Mouse (Mus musculus): ENCODE measurements around the gene Opcml. TPM values are rescaled to one million over a fixed set of nuclear protein-coding genes. Genes with fewer than 3 reads are reported as not detected.

Gene Opcml
- total RNA-seq, 2 experiments from 2014 or later, result 1.0 to 1.5 TPM

DNA sequence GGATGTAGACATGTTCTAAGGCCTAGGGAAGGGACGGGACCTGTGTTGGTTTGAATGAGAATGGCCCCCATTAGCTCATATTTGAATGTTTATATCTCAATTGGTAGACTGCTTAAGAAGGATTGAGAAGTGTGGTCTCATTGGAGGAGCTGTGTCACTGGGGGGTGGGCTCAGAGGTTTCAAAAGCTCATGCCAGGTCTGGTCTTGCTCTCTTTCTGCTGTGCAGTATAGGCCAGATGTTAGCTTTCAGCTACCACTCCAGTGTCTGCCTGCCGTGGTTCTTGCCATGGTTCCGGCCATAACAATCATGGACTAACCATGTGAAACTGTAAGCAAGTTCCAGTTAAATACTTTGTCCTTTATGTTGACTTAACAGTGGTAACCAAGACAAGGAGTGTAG, 11.2 kb downstream of the Opcml start:
- no peak for TF ChIP-seq CTCF (IDR thresholded peaks at IDR 0.05)
- no peak for DNase-seq

GRCm38 (mm10) chr9:27802379-27802778, 11.8 kb downstream of the Opcml start:
- DNase-seq, result no peak
- Histone ChIP-seq H3K4me3 (no peak overlapping the region), H3K27ac (no peak overlapping the region)
- TF ChIP-seq CTCF (IDR thresholded peaks at IDR 0.05), result no peak
- intact Hi-C loops (cut with DNase I), result no loop called here

More for the DNA sequence above, 11.2 kb downstream of the Opcml start:
- H3K4me3 ChIP-seq, result no peak overlapping the region
- intact Hi-C loops (cut with DNase I), result no loop called here
- H3K27ac ChIP-seq, result no peak overlapping the region

DNA sequence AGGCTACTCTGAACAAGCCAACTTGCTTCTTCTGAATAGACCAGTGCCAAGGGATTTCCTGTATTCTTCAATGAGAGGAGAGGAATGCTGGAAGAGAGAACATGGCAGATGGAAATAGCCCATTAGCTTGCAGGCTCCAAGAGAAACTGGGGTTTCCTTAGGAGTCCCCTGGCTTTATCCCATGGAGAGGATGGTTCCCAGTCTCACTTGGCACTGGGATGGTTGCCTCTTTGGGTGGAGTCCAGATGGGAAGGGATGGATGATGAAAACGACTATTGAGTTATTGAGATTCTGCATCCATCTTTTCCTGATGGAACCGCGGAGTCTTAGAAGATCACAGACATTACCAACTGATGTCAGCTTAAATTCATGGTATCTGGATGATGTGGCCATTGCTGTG, 13.9 kb downstream of the Opcml start:
- DNase-seq, result no peak
- intact Hi-C loops (cut with DNase I), result no loop called here
- Histone ChIP-seq H3K27ac (no peak overlapping the region), H3K4me3 (no peak overlapping the region)
- no peak for TF ChIP-seq CTCF (IDR thresholded peaks at IDR 0.05)

DNA sequence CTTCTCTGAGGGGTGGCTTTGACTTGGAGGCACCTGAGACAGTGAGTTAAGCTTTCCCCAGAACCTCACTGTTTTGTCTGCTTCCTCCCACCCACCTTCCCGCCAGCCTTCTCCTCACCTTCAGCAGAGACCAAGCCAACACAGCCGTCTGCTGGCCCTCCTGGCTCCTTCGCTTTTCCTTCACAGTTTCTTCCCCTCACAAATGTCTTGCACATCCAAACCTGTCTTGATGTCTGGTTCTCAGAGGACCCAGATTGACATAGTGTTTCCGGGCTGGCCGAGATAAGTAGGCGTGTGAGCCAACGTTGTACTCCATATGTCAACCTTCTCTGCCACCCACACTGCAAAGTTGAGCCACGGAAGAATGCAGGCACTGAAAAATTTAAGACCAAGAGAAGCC, 19.2 kb downstream of the Opcml start:
- intact Hi-C loops (cut with DNase I), result no loop called here
- DNase-seq, result no peak
- no peak overlapping the region for H3K4me3 ChIP-seq
- no peak overlapping the region for H3K27ac ChIP-seq
- no peak for TF ChIP-seq CTCF (IDR thresholded peaks at IDR 0.05)

GRCm38 (mm10) chr9:27813207-27813790, 22.7 kb downstream of the Opcml start:
- Histone ChIP-seq H3K4me3 (no peak overlapping the region), H3K27ac (peak overlapping the region; percentile 13; the same call in 1 of the 2 replicates)
- DNase-seq, result no peak
- intact Hi-C loops (cut with DNase I), result no loop called here
- no peak for TF ChIP-seq CTCF (IDR thresholded peaks at IDR 0.05)

DNA sequence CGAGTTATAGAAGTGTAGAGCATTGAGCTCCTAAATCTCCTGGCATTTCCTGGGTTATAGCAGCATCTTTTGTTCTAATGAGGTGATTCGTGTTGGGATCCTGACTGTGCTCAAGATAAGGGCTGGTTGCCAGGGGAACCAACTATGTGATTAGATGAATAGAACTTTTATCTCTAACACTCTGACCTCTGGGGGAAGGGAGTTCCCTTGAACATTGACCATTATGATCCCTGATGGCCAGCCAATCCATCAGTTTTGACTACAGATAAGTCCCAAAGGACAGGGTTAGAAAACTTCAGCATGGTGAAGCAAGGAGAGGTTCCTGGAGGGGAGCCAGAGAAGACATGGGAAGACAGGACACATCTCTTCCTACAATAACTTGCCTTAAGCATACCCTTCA, 23.6 kb downstream of the Opcml start:
- Histone ChIP-seq H3K4me3 (no peak overlapping the region), H3K27ac (no peak overlapping the region)
- intact Hi-C loops (cut with DNase I), result no loop called here
- TF ChIP-seq CTCF (IDR thresholded peaks at IDR 0.05), result no peak
- no peak for DNase-seq

DNA sequence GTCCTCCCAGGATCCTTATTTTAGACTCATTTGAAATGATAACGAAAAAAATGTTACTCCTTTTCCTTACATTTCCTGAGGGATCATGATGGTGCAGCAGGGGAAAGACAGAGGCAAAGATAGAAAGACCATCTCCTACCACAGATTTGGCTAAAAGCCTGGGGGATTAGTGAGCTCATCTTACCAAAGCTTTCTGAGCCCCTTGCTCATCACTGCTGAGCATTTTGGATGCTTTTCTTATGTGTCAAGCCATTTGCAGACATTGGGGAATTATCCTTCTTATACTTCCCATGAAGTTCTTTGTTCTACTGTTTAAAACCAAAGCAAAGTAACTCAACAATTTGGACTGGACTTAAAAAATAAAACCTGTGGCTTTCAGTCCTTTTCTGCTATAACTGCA, 30.6 kb downstream of the Opcml start:
- no peak for TF ChIP-seq CTCF (IDR thresholded peaks at IDR 0.05)
- no peak for DNase-seq
- Histone ChIP-seq H3K4me3 (no peak overlapping the region), H3K27ac (no peak overlapping the region)
- intact Hi-C loops (cut with DNase I), result no loop called here

DNA sequence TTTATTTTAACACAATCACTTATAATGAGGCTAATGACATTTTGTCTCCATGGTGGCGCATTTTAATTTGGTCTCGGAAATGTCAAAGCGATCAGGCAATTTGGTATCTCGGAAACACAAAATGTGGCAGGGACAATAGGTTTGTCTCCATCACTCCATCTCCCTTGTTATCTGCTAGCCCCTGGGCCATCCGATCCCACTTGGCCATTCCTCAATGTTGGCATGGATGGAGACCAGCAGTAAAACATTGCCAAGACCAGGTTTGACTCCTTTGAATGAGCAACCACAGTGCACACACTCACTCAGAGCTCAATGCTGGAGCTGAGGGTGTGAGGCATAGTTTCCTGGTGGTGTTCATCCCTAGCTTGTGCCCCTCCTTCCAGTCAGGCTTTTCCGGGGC, 32.1 kb downstream of the Opcml start:
- DNase-seq, result no peak
- no peak overlapping the region for H3K4me3 ChIP-seq
- intact Hi-C loops (cut with DNase I), result no loop called here
- TF ChIP-seq CTCF (IDR thresholded peaks at IDR 0.05), result no peak
- H3K27ac ChIP-seq, result no peak overlapping the region

DNA sequence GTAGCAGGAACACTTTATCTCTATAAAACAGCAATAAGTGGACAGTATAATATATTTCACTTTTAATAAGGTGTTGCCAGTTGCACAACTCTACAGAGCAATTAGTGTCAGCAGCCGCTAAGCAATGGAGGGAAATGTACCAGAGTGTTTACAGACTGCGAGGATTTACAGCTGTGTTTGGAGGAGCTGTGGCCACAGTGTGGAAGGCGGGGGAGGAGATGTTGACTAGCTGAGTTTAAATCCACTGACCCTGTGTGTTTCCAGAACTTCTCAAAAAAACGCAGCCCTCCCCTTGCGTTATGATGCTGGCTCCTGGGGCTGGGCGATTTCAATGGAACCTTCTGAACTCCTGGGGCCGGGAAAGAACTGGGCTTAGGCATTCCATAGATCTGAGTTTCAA, 33.8 kb downstream of the Opcml start:
- no peak overlapping the region for H3K4me3 ChIP-seq
- intact Hi-C loops (cut with DNase I), result no loop called here

DNA sequence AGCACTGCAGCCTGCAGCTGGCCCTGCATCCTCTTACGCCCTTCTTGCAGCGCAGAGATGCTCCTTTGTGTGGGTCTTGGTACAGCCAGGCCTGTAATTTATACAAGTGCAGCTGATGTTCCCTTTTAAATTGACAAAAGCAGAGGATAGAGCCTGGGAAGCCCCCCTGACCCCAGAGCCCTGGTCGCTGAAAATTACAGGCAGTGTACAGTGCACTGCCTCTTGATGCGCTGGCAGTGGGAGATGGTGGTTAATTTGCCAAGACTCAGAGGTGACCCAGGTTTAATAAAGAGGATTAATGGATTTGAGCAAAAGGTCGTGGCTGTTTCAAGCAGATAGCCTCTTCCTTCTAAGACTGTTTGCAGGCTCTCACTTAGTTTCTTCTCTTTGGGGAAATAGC, 39.9 kb downstream of the Opcml start:
- no peak overlapping the region for H3K27ac ChIP-seq
- DNase-seq, result no peak
- no peak for TF ChIP-seq CTCF (IDR thresholded peaks at IDR 0.05)
- intact Hi-C loops (cut with DNase I), result no loop called here
- no peak overlapping the region for H3K4me3 ChIP-seq

More for the DNA sequence above, 33.8 kb downstream of the Opcml start:
- no peak overlapping the region for H3K27ac ChIP-seq
- no peak for DNase-seq
- TF ChIP-seq CTCF (IDR thresholded peaks at IDR 0.05), result no peak

DNA sequence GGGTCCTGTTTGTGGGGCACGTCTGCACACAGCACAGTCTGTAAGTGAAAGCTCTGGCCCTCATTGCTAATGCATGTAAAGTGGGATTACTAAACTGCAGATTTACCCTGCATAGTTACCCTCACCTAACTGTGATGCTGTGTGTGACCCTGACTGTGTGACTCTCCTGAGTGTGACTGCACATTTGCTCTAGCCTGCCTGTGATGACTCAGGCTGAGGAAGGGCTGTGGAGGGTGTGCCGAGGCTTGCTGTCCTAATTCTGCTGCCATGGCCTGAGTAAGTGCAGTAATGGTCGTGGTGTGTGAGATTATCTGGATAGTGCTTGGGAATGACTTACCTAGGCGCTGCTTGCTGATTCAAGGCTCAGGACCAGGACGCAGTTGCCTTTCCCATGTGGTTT, 52.2 kb downstream of the Opcml start:
- intact Hi-C loops (cut with DNase I), result no loop called here
- DNase-seq, result no peak
- no peak overlapping the region for H3K27ac ChIP-seq
- no peak overlapping the region for H3K4me3 ChIP-seq
- TF ChIP-seq CTCF (IDR thresholded peaks at IDR 0.05), result no peak

DNA sequence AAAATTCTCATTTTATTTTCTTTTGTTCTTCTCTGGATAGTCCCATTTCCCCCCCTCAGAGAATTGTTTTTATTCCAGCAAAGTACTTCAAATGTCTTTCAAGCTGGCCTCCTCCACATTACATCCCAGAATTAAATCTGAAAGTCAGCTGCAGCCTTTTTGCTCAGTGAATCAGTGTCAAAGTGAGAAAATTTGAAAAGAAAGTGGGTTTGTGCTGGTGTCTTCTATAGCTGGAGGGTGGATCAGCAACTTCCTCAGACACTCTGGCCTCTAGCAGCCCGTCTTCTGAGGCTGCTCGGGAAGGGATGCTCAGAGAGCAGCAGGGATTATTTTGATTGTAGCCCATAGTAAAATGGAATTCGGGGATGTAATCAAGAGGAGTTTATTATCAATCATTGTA, 81.0 kb downstream of the Opcml start:
- DNase-seq, result no peak
- intact Hi-C loops (cut with DNase I), result no loop called here

DNA sequence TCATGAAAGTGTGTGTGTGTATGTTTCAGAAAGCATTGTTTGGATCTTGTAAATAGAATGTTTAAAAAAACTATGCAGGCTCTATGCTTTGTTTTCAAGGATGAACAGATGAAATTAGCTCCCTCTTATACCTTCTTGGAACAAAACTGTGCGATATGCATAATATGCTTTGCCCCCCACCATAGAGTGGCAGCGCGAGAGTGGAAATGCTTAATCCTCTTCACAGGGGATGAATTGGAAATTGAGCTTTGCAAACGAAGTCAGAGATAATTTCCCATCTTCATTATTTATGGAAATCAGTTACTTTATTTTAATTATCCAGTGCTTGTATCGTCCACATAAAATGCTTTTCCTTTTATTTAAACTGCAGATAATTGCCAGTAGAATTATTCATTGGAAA, 99.1 kb downstream of the Opcml start:
- no peak for DNase-seq
- Histone ChIP-seq H3K27ac (no peak overlapping the region), H3K4me3 (no peak overlapping the region)
- intact Hi-C loops (cut with DNase I), result no loop called here
- TF ChIP-seq CTCF (IDR thresholded peaks at IDR 0.05), result no peak

More for the DNA sequence above, 81.0 kb downstream of the Opcml start:
- TF ChIP-seq CTCF (IDR thresholded peaks at IDR 0.05), result no peak
- Histone ChIP-seq H3K4me3 (no peak overlapping the region), H3K27ac (no peak overlapping the region)

GRCm38 (mm10) chr9:27917250-27917649, 126.7 kb downstream of the Opcml start:
- Histone ChIP-seq H3K4me3 (no peak overlapping the region), H3K27ac (no peak overlapping the region)
- no peak for DNase-seq
- intact Hi-C loops (cut with DNase I), result no loop called here
- TF ChIP-seq CTCF (IDR thresholded peaks at IDR 0.05), result no peak

Measured in gastrocnemius, adult 2 months (tissue).